Mouse (Mus musculus) ES-Bruce4 (cell line): ENCODE results near the gene Parg. TPM values are rescaled to one million over a fixed set of nuclear protein-coding genes. Genes with fewer than 3 reads are reported as not detected.

Source experiments
- H3K27ac ChIP-seq: 2 replicates; pipeline ENCODE4 v1.5.1; 2012; ENCODE audit warnings: low read length, inconsistent platforms; ENCODE audit not compliant: insufficient read depth
- H3K27me3 ChIP-seq: 2 replicates; pipeline ENCODE4 v1.6.1; 2012; ENCODE audit warnings: mild to moderate bottlenecking, low read length, inconsistent platforms; ENCODE audit not compliant: control insufficient read depth, poor library complexity, insufficient read depth, severe bottlenecking
- H3K36me3 ChIP-seq: 2 replicates; pipeline ENCODE4 v1.6.1; 2012; ENCODE audit warnings: inconsistent platforms, mild to moderate bottlenecking, low read length, moderate library complexity; ENCODE audit not compliant: control insufficient read depth, poor library complexity, insufficient read depth, severe bottlenecking
- H3K4me1 ChIP-seq: one replicate; pipeline ENCODE4 v1.8.1; 2011; ENCODE audit warnings: low read length; ENCODE audit not compliant: control insufficient read depth, insufficient read depth
- H3K4me3 ChIP-seq: 2 replicates; pipeline ENCODE4 v1.5.1; 2011; ENCODE audit warnings: low read depth, mild to moderate bottlenecking, low read length
- H3K9ac ChIP-seq: 2 replicates; pipeline ENCODE4 v1.6.1; 2012; ENCODE audit warnings: low read depth, mild to moderate bottlenecking, inconsistent platforms; ENCODE audit not compliant: poor library complexity, severe bottlenecking
- H3K9me3 ChIP-seq: replicated peaks from 2 replicates; pipeline ENCODE4 v1.6.1; 2012; ENCODE audit warnings: mild to moderate bottlenecking, low read length, inconsistent platforms; ENCODE audit not compliant: control insufficient read depth, poor library complexity, insufficient read depth, severe bottlenecking
- CTCF ChIP-seq: IDR thresholded peaks from one replicate; pipeline ENCODE4 v1.8.1; 2011; ENCODE audit warnings: low read depth, low read length
- EP300 ChIP-seq: IDR thresholded peaks from 2 replicates; pipeline ENCODE4 v1.6.1; 2011; ENCODE audit warnings: low read depth, low read length; ENCODE audit not compliant: insufficient read depth
- POLR2A ChIP-seq: IDR thresholded peaks from one replicate; pipeline ENCODE4 v1.8.1; 2011; ENCODE audit warnings: low read length; ENCODE audit not compliant: insufficient read depth
- polyA plus RNA-seq: library from polyadenylated mRNA; stranded (reverse); fragments of >200 nt; gene quantifications from 2 replicates; pipeline ENCODE4 v1.2.4, GENCODE M21; 2011; ENCODE audit warnings: low read depth; ENCODE audit not compliant: missing spikeins, insufficient read depth, insufficient read length

Gene Parg
- polyA plus RNA-seq, 1 experiment, result 73.1 TPM

DNA sequence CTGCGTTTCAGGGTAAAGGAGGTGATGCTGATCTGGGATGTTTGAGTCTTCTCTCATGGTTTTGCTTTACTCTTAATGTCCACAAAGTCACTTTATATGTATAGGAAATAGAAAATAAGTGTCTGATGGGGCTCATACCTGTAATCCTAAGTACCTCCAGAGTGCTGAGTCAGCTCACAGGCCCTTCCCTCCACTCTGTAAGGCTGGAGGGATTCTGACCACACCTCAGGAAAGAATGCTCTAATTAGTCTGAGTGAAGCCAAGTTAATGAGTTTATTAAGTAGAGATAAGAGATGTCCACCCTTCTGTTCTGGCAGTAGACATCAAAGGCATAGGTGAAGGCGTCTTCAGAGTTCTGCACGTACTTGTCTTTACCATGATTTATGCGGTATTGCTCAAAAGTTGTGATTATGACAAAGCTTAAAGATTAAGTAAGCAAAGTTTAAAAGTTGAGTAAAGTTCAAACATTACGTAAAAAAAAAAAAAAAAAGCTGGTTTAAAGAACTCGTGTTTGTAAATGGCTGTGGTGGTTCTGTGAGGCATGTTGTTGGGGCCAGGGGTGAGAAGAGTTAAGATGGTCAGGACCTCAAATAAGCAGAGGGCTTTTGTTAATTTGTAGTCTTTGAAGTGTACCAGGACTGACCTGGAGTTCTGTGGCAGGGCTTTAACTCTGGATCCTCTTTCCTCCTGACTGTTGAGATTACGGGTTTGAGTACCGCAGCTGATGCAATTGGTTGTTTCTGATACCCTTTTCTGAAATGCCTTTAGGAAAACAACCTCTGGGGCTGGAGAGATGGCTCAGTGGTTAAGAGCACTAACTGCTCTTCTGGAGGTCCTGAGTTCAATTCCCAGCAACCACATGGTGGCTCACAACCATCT lies 37.3 kb upstream of the Parg start:
- no peak overlapping the region for H3K4me3 ChIP-seq
- H3K36me3 ChIP-seq, result no peaks in the 10 kb centered on the region
- peak overlapping the region; percentile 83 for H3K27ac ChIP-seq
- no peaks in the 10 kb centered on the region for H3K27me3 ChIP-seq
- H3K4me1 ChIP-seq, result no peaks in the 10 kb centered on the region
- H3K9me3 ChIP-seq, result no peaks in the 10 kb centered on the region
- H3K9ac ChIP-seq, result peak overlapping the region; percentile 71
- no peak for TF ChIP-seq POLR2A
- no peak for TF ChIP-seq EP300
- TF ChIP-seq CTCF, result no peak

DNA sequence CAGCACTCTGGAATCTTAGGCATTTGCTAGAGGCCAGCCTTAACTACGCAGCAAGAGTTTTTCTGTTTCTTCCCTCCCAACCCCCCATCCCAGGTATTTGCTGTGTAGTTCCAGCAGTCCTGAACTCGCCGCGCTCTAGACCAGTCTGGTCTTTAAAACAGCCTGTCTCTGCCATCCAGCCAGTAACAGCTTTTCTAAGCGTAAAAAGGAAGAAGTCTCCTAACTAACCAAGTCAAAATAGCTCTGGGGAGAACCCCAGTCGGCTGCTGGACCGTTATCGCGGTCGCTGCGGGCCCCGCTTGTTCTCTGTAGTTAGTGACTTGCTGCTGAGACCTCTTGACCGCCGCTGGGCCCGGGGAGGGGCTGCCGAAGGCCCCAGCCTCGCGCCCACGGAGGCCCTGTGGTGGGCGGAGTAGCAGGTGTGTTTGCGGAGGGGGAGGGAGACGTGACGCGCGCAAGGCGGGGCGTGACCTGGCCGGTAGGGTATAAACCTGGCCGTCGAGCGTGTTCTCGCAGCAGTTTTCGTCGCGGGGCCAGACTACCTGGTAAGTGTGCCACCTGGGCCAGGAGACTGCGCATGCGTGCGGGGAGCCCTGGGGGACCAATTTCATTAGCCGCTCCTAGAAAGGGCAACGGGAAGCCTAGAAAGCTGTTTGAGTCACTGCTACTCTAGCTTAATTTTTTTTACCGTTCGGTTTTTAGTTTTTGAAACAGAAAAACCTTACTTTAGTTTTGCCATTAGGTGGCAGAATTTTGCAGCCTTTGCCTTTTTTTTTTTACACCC lies 36.3 kb upstream of the Parg start:
- H3K36me3 ChIP-seq, result no peaks in the 10 kb centered on the region

DNA sequence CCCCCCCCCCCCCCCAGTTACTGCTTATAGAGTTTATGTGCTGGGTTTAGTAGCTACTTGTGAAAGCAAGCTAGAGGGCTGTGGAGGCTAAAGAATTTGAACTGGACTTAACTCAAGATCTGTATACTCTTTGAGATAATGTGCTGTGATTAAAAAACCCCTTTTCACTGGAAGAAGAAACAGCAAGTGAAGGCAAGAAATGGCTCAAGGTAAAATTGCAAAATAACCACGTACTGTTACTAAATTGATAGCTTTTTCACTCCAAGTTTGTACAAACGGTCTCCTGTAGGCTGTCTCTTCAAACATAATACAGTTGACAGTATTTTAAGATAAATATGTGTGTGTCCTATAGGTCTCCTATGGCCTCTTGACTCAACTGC lies 35.7 kb upstream of the Parg start:
- H3K36me3 ChIP-seq, result peaks cover 4% of the 10 kb centered on the region
- H3K9ac ChIP-seq, result peak overlapping the region; percentile 48
- no peaks in the 10 kb centered on the region for H3K27me3 ChIP-seq
- no peak overlapping the region for H3K4me3 ChIP-seq
- TF ChIP-seq CTCF (no peak), EP300 (no peak), POLR2A (no peak)
- H3K9me3 ChIP-seq, result no peaks in the 10 kb centered on the region
- no peak overlapping the region for H3K27ac ChIP-seq
- H3K4me1 ChIP-seq, result no peaks in the 10 kb centered on the region

More for the DNA sequence above, 36.3 kb upstream of the Parg start:
- peak overlapping the region; percentile 89 for H3K27ac ChIP-seq
- peak overlapping the region; percentile 71 for H3K9ac ChIP-seq
- no peaks in the 10 kb centered on the region for H3K27me3 ChIP-seq
- H3K4me3 ChIP-seq, result peak overlapping the region; percentile 38
- H3K9me3 ChIP-seq, result no peaks in the 10 kb centered on the region
- no peak for TF ChIP-seq EP300
- peak; percentile 80 for TF ChIP-seq POLR2A
- H3K4me1 ChIP-seq, result no peaks in the 10 kb centered on the region

DNA sequence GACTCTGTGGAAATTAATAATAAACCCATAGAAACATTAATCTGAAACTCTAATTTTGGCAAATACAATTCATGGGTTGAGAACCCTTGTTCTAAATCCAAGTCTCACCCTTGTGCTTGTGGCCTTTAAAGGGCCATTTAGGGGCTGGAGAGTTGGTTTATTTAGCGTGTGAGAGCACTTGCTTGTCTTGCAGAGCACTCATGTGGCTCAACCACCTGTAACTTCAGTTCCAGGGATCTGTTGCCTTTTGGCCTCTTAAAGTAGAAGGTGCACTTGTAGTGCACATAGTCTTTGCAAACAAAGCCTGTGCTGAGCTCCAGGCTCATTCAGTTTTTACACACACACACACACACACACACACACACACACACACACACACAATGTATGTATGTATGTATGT lies 34.9 kb upstream of the Parg start:
- H3K9me3 ChIP-seq, result no peaks in the 10 kb centered on the region
- TF ChIP-seq EP300 (no peak), CTCF (no peak), POLR2A (no peak)
- 0 out of 2 replicates have a peak overlapping the region, but pooled peaks have one; percentile 48 for H3K9ac ChIP-seq
- peaks cover 9% of the 10 kb centered on the region for H3K36me3 ChIP-seq
- H3K27ac ChIP-seq, result no peak overlapping the region
- H3K4me3 ChIP-seq, result no peak overlapping the region
- no peaks in the 10 kb centered on the region for H3K4me1 ChIP-seq
- H3K27me3 ChIP-seq, result no peaks in the 10 kb centered on the region

DNA sequence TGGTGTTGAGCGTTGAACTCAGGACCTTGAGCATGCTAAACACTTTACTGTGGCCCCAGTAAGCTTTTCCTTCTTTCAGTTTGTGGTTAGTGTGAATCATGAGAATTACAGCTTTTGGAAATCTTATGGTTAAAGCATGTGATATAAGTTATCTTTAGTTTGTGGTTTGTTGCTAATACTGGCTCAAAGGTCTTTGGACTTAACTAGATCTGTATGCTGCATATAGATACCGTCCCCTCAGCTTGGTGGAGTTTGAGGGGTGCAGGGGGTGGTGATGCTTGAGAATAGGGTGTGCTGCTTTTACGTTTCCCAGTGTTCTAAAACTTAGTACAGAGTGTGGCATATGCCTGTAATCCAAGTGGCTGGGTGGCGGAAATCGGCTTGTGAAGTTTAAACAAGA lies 34.4 kb upstream of the Parg start:
- TF ChIP-seq POLR2A, result no peak
- H3K4me3 ChIP-seq, result no peak overlapping the region
- peaks cover 10% of the 10 kb centered on the region for H3K36me3 ChIP-seq
- H3K27ac ChIP-seq, result no peak overlapping the region
- H3K27me3 ChIP-seq, result no peaks in the 10 kb centered on the region
- H3K9me3 ChIP-seq, result no peaks in the 10 kb centered on the region
- no peak overlapping the region for H3K9ac ChIP-seq
- H3K4me1 ChIP-seq, result no peaks in the 10 kb centered on the region

DNA sequence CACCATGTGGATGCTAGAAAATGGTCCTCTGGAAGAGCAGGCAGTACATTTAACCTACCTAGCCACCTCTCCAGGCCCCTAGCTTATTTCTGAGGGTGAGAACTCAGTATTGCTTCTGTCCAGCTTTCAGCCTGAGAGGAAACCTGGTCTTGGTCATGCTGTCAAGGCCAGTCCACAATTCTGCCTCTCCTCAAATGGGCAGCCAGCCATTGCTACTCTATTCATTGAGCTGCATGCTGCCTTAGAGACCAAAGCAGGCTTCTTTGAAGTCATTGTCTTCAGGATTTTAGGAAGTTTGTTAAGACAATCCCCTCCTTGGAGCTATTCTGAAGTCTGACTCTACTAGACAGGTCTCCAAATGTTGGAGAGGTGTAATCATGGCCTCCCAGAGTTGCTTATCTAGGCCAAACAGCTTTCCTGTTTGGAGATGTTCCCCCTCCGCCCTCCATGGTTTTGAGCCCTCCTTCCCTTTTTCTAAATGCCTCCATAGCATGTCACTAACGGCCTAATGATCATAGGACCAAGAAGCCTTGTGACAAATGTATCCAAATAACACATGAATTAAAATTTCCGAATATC lies 33.0 kb upstream of the Parg start:
- peaks cover 20% of the 10 kb centered on the region for H3K36me3 ChIP-seq
- H3K9me3 ChIP-seq, result no peaks in the 10 kb centered on the region
- no peak overlapping the region for H3K4me3 ChIP-seq
- H3K9ac ChIP-seq, result no peak overlapping the region
- TF ChIP-seq POLR2A (no peak), CTCF (no peak), EP300 (no peak)
- H3K4me1 ChIP-seq, result no peaks in the 10 kb centered on the region
- H3K27ac ChIP-seq, result no peak overlapping the region
- H3K27me3 ChIP-seq, result no peaks in the 10 kb centered on the region
